Mouse (Mus musculus) gastrocnemius, adult 18-20 months (tissue): ENCODE measurements around the gene Fam19a3. TPM values are rescaled to one million over a fixed set of nuclear protein-coding genes. Genes with fewer than 3 reads are reported as not detected.
A peak's percentile ranks its signal among the peaks of the same experiment; 100 is the strongest.
"Not testable (repeated sequence)": the region's sequence is repeated elsewhere in the genome, so short reads cannot be mapped to it uniquely, and the experiment has no call there.

Source experiments
- DNase-seq: peaks from one replicate; pipeline ENCODE4 v3.0.0; 2021; ENCODE audit warnings: low spot score
- long read RNA-seq, 2 experiments: library from polyadenylated mRNA; stranded (forward); transcript quantifications; one replicate each; pipeline ENCODE4 v2.0.0; 2021
- total RNA-seq, 2 experiments: library from RNA; stranded (reverse); gene quantifications; 2 replicates each; pipeline ENCODE4 v1.2.3; 2021

The Fam19a3 gene
- 1 to 10 TPM; 2.1 to 3.4 TPM for total RNA-seq
- long read RNA-seq, experiment 1, partial matches to known transcripts: 0 of 1 reads
- long read RNA-seq, experiment 1, other reads (novel, unspliced or antisense): 1 of 1 reads
- long read RNA-seq, experiment 2, partial matches to known transcripts: 0 of 1 reads
- long read RNA-seq, experiment 2, other reads (novel, unspliced or antisense): 1 of 1 reads

DNA sequence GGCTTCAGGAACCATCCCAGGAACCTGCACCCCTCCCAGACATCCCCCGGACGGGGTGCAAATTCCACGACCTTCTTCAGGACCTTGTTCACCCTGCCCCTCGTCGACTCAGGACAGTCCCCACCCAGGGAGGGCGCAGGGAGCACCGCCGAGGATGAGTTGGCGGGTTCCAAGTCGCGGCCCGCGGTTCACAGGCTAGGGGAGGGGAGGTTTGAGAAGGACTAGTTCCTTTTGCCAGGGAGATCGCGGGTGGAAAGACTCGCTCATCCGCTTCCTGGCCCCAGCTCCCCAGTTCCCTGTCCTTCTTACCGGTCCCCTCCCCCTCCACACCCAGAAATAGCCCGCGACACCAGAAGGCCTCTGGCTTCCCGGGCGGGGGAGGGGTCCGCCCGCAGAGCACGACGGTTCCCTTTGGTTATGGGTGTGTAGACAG, at the start of gene Fam19a3:
Gene Fam19a3 (minus strand): TSS at position 370 of the 433 bp plus-strand sequence.
- DNase-seq: peak; percentile 81

- DNase-seq: no peak
Observed at GRCm38 (mm10) chr3:104822413-104822812, 40.8 kb upstream of the Fam19a3 start.

DNA sequence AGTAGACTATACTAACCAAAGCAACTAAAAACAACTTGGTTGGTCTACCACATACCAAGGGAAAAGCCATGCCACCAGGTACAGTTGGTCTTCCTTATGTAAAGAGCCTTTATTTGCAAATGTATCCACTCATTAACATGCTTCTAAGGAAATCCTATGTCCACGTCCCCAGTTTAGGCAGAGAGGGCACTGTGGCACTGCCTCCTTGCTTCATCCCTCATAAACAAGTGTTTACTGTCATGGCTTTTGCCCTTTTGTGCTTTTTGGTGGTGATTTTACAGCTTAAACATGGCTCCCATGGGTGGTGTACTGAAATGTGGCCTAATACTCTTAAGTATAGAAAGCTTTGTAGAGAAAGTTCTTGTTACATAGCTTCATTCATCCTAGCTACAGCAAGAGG, 38.8 kb upstream of the Fam19a3 start:
- no peak for DNase-seq

- DNase-seq: no peak
Observed at GRCm38 (mm10) chr3:104818749-104819134, 37.1 kb upstream of the Fam19a3 start.

- peak; percentile 38 for DNase-seq
Observed at GRCm38 (mm10) chr3:104817991-104818748, 36.5 kb upstream of the Fam19a3 start, which contains the start of gene Mov10. TSS of gene Mov10 (minus strand) at chr3:104818563.

DNA sequence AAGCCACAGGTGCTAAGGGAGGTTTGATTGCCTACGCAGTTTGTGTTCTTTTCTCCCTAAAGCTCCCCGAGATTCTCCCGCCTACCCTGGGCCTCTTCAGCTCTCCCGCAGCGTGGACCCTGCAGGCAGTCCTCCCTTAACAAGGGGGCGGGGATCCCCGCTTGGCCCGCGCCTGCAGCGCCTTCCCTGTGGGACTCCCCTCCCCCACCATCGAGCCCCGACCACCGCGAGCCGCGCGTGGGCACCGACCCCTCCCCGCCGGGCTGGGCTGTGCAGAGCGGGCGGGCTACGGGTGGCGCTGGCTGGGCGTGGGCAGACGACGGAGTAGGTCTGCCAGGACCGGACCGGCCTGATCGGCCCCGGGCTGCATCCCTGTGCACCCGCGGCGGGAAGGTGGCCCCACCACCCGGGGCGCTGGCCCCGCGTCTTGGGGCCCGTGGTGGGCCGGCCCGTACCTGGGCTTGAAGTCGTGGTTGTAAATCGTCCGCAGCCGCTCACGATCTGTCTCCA, 35.9 kb upstream of the Fam19a3 start:
- peak; percentile 45 for DNase-seq

DNA sequence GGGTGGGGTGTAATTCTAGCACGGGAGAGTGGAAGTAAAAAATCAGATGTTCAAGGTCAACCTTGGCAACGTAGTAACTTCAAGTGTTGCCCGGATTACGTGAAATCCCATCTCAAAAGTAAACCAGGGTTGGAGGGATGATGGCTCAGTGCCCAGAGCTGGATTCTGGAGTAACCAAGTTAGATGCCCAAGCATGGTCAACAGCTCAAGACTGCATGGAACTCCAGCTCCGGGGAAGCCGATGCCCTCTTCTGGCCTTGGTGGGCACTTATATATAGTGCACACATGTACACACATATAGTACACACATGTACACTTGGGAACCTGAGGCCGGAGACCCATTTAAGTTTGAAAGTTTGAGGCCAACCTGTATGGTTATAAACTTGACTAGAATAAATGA, 34.5 kb upstream of the Fam19a3 start:
- no peak for DNase-seq

DNA sequence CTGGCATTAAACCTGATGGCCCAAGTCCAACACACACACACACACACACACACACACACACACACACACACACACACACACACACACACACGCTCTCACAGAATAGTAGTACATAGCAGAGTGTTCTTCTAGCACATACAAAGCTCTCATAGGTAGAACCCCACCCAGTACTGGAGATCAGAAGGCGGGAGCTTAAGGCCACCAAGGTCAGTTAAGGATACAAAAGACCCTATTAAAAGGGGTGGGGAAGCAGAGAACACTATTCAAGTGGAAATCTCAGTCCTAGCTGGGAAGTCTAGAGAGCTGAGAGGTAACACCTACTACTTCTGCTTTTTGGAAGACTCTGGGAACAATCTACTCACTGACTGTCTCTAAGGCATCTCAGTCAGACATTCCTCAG, 33.7 kb upstream of the Fam19a3 start:
- no peak for DNase-seq

GRCm38 (mm10) chr3:104814746-104815145, 33.1 kb upstream of the Fam19a3 start:
- no peak for DNase-seq

DNA sequence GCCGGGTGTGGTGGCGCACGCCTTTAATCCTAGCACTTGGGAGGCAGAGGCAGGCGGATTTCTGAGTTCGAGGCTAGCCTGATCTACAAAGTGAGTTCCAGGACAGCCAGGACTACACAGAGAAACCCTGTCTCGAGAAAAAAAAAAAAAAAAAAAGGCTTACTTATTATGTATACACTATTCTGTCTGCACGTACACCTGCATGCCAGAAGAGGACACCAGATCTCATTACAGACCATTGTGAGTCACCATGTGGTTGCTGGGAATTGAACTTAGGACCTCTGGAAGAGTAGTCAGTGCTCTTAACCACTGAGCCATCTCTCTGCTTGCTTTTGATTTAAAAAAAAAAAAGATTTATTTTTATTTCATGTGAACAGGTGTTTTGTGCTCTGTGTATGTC, 31.6 kb upstream of the Fam19a3 start:
- DNase-seq: not testable (repeated sequence)

DNA sequence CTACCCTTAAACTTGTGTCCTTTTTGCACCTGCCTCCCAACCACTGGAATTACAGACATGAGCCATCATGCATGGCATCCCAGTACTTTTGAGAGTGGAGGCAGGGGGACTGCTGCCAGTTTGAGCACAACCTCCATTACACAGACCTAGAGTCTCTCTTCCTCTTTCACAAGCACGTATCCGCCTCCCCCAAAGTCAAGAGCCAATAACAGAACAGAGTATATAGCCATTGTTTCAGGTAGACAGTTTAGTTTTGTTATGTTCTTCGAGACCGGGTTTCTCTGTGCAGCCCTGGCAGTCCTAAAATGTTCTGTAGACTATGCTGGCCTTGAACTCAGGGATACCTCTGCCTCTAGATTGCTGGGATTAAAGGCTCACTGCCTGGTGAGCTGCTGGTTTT, 30.6 kb upstream of the Fam19a3 start:
- DNase-seq: no peak

DNA sequence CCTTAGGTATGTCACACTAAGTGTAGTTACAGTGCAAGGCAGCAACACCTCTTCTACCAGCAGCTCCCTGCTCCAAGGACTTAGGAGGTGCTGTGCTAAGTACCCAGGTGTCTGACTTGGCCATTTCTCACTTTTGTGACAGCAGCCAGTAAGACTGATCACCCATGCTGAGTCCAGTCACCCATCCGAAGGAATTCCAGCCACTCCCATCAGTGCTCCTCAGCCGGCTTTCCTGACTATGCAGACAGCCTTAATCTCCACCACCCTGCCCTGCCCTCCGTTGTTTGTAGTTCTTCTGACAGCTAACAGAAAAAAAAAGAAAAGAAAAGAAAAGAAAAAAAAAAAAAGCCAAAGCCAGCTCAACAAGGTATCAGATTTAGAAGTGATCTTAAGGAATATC, 30.1 kb upstream of the Fam19a3 start:
- DNase-seq: no peak

- DNase-seq: no peak
Observed at GRCm38 (mm10) chr3:104805539-104805938, 23.9 kb upstream of the Fam19a3 start.

- no peak for DNase-seq
Observed at GRCm38 (mm10) chr3:104804312-104804711, 22.7 kb upstream of the Fam19a3 start.

GRCm38 (mm10) chr3:104801481-104801880, 19.8 kb upstream of the Fam19a3 start:
- no peak for DNase-seq

DNA sequence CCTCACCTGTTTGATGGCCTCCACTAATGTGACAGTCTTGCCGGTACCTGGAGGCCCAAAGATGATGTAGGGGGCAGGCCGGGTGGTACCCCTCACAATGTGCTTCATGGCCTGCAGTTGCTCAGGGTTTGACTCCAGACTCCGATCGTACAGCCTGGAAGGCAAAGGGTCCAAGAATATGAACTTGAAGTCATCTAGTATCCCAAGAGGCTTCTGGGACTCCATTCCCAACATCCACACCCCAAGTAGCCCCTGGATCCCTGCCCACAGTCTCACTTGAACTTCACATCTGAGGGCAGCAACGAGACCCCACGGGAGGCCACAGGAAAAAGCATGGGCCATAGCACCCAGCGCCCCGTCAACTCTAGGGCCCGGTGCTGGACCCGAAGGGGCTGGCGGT, 19.0 kb upstream of the Fam19a3 start:
- DNase-seq: no peak

GRCm38 (mm10) chr3:104796430-104797082, 14.9 kb upstream of the Fam19a3 start:
- DNase-seq: no peak

DNA sequence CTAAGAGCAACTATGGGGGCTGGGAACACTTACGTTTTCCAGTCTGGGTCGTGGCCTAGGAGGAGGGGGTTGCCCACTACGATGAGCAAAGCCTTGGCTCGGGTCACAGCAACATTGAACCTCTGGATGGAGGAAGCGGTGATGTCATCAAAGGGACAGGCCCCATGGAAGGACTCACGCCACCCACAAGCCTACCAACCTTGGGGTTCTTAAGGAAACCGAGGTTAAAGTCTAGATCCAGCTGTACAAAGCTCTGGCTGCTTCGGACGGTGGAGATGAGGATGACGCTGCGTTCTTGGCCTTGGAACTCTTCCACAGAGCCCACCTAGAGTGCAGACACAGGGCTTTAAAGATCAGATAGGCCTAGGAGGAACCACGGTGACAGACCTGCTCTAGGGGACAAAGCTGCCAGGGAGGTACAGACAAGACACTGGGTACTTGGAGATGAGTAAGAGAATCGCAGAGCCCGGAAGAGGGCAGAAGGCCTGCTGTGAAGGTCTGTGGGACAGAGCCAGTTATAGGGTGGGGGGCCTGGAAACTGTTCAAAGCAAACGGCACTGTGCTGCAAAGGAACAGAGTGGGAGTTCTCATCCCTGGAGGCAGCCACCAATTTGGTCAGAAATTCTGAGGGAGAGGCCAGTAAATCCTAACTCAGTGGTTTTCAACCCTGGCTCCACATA, 14.2 kb upstream of the Fam19a3 start:
- no peak for DNase-seq

DNA sequence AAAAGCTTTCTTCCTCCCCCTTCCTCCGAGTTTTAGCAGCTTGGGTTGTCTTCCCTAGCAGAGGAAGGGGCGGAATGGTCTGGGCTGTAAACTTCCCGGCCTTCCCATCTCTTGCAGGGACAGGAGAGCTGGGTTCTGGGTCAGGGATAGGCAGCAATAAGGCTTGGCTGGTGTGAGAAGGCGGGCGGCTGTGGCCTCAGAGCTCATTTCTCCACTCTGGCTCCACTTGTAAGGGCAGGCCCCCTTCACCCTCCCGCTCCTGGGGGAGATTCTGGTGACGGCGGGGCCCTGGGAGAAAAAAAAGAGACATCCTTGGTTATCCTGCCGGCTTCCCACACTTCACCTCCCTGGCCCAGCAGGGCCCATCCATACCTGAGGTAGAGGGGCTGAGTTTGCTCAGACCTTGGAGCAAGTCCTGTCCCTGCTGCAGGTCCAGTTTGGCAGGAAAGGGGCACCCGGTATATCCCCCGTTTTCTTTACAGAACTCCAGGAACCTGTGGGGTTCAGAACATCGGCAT, 13.4 kb upstream of the Fam19a3 start:
- DNase-seq: no peak

GRCm38 (mm10) chr3:104793871-104794828, 12.5 kb upstream of the Fam19a3 start:
- DNase-seq: peak; percentile 89
